Mouse (Mus musculus): ENCODE measurements around the gene Olfr1094. TPM values are rescaled to one million over a fixed set of nuclear protein-coding genes. Genes with fewer than 3 reads are reported as not detected.

Gene Olfr1094
- total RNA-seq (2021): not detected

DNA sequence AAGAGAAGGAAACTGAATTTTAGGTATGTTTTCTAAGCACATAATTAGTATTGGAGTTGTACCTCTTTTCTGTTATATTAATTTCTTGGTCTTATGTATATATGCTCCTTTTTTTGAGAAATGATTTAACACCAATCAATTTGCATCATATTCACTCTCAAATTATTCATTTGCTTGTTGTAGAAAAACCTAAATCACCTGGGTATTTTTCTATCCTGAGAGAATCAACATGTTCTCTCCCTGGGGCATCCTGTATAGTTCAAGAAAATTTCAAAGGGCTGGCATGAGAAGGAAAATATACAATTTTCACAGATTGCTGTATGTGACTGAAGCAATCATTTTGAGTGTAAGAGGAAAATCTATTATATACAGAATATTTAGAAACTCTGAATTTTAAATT is at the start of gene Olfr1094:
Olfr1094 (plus strand) TSS at position 301 of the 400 bp plus-strand sequence.
- intact Hi-C loops (cut with DNase I): no loop called here
- DNase-seq (ENCODE audit: low spot score in 2 of 2): no peak

- no peak for DNase-seq (ENCODE audit: low spot score in 2 of 2)
- intact Hi-C loops (cut with DNase I): no loop called here
These were observed 42.3 kb upstream of the Olfr1094 start, which contains the start of gene Olfr1093 for GRCm38 (mm10) chr2:86782179-86782578. Gene Olfr1093 (plus strand): TSS chr2:86782479.

GRCm38 (mm10) chr2:86809918-86810317 is 14.5 kb upstream of the Olfr1094 start, which contains the start of gene Olfr141:
Gene Olfr141 (minus strand): TSS chr2:86810018.
- DNase-seq (ENCODE audit: low spot score in 2 of 2): no peak
- intact Hi-C loops (cut with DNase I): no loop called here

DNA sequence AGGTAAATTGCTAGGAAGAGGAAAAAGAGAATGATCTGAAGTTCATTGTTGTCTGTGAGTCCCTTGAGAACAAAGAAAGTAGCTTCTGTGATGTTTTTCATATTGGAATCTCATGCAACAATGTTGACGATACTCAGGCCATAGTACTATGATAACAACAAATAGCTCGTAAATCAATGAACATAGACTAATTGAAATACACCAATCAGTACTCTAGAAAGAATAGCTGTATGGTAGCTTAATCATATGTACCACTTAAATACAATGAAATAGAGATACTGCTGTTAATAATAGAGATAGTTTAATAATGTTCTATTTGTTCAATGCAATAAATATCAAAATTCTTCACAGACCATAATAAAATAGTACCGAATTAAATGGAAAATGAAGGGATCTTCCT is 27.1 kb downstream of the Olfr1094 start, which contains the start of gene Olfr1095:
Olfr1095 (minus strand) TSS at position 101 of the 400 bp plus-strand sequence.
- intact Hi-C loops (cut with DNase I): no loop called here
- DNase-seq (ENCODE audit: low spot score in 2 of 2): no peak

GRCm38 (mm10) chr2:86874702-86875101 is 50.2 kb downstream of the Olfr1094 start, which contains the start of gene Gm13723:
Gene Gm13723 (minus strand): TSS chr2:86874802.
- intact Hi-C loops (cut with DNase I): no loop called here
- no peak for DNase-seq (ENCODE audit: low spot score in 2 of 2)

Other genes starting within 250 kb of the Olfr1094 start
- gene Olfr1082, start 225.7 kb upstream of the Olfr1094 start, total RNA-seq (2021): not detected
- not detected for gene Olfr1084, start 184.9 kb upstream of the Olfr1094 start, total RNA-seq (2021)
- gene Olfr1085, start 162.6 kb upstream of the Olfr1094 start, total RNA-seq (2021): not detected
- gene Olfr1086, start 144.6 kb upstream of the Olfr1094 start, total RNA-seq (2021): not detected
- gene Olfr1087, start 126.3 kb upstream of the Olfr1094 start, total RNA-seq (2021): not detected
- gene Olfr1089, start 91.0 kb upstream of the Olfr1094 start, total RNA-seq (2021): not detected
- not detected for gene Olfr1090, start 65.7 kb upstream of the Olfr1094 start, total RNA-seq (2021)
- gene Olfr1093, start 42.2 kb upstream of the Olfr1094 start, total RNA-seq (2021): not detected
- not detected for gene Olfr141, start 14.6 kb upstream of the Olfr1094 start, total RNA-seq (2021)
- gene Olfr1095, start 27.0 kb downstream of the Olfr1094 start, total RNA-seq (2021): not detected
- not detected for gene Gm13723, start 50.1 kb downstream of the Olfr1094 start, total RNA-seq (2021)
- gene Olfr1097, start 67.6 kb downstream of the Olfr1094 start, total RNA-seq (2021): not detected
- gene Olfr1098, start 99.9 kb downstream of the Olfr1094 start, total RNA-seq (2021): not detected
- gene Olfr1099, start 136.0 kb downstream of the Olfr1094 start, total RNA-seq (2021): not detected
- gene Olfr1100, start 155.3 kb downstream of the Olfr1094 start, total RNA-seq (2021): not detected
- not detected for gene Olfr1101, start 166.6 kb downstream of the Olfr1094 start, total RNA-seq (2021)
- not detected for gene Olfr1102, start 173.7 kb downstream of the Olfr1094 start, total RNA-seq (2021)
- not detected for gene Olfr1104, start 202.4 kb downstream of the Olfr1094 start, total RNA-seq (2021)
- not detected for gene Olfr1105, start 211.9 kb downstream of the Olfr1094 start, total RNA-seq (2021)
- gene Olfr1106, start 227.6 kb downstream of the Olfr1094 start, total RNA-seq (2021): not detected

Data from left cerebral cortex, postnatal 25 days (tissue).